Mouse (Mus musculus): ENCODE measurements at regions not wholly inside any gene's neighbourhood (a gene's known extent, or its start where the extent isn't known, plus 50 kb on each side); places are given as distances from the start of the nearest gene placed in this dataset.
"Not testable (repeated sequence)": the region's sequence is repeated elsewhere in the genome, so short reads cannot be mapped to it uniquely, and the experiment has no call there.

GRCm38 (mm10) chr16:29920940-29921339 lies 143.2 kb upstream of the Hes1 start:
- DNase-seq = no peak

GRCm38 (mm10) chr16:29921385-29921784 lies 142.8 kb upstream of the Hes1 start:
- DNase-seq = no peak

GRCm38 (mm10) chr16:29927276-29927675 lies 136.9 kb upstream of the Hes1 start:
- not testable (repeated sequence) for DNase-seq

DNA sequence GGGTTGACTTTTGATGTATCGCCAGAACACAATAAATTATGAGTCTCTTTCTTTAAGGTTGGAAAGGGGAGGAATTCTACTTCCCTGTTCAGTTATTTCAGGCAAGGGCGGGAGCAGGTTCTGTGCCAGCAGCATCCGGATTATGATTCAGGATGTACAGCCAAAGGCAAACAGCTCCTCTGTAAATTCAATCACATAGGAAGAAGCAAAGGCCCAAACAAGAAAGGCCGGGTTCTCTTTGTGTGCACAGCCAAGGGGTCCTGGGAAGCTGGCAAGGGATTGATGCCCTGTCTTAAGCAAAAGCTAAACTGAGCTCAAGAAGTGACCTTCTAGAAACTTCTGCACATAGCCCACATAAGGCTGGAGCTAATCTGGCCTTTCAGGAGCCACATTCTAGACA lies 135.9 kb upstream of the Hes1 start:
- peak in 1 of 2 experiments; percentile 50 for DNase-seq

GRCm38 (mm10) chr16:29931746-29932351 lies 132.3 kb upstream of the Hes1 start:
- DNase-seq = no peak

DNA sequence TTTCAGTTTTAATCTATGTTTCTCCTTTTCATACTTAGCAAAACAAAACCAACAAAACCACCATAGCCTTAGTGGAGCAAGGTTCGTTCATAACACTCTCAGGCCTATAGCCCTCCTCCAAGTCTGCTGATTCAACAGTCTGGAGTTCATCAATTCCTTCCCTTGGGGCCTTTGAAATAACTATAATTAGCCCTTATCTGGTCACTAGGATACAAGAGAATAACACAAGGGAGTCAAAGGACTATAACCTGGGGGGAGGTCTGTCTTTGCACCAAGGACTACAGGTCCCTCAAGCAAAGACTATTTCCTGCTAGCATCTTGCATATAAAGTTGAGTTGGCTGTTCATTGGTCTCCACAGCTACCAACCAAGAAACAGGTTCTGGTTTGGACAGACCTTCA lies 129.5 kb upstream of the Hes1 start:
- DNase-seq = no peak

GRCm38 (mm10) chr16:29938700-29939099 lies 125.5 kb upstream of the Hes1 start:
- no peak for DNase-seq

- DNase-seq = no peak
Measured at GRCm38 (mm10) chr16:29939331-29939850, 124.8 kb upstream of the Hes1 start.

DNA sequence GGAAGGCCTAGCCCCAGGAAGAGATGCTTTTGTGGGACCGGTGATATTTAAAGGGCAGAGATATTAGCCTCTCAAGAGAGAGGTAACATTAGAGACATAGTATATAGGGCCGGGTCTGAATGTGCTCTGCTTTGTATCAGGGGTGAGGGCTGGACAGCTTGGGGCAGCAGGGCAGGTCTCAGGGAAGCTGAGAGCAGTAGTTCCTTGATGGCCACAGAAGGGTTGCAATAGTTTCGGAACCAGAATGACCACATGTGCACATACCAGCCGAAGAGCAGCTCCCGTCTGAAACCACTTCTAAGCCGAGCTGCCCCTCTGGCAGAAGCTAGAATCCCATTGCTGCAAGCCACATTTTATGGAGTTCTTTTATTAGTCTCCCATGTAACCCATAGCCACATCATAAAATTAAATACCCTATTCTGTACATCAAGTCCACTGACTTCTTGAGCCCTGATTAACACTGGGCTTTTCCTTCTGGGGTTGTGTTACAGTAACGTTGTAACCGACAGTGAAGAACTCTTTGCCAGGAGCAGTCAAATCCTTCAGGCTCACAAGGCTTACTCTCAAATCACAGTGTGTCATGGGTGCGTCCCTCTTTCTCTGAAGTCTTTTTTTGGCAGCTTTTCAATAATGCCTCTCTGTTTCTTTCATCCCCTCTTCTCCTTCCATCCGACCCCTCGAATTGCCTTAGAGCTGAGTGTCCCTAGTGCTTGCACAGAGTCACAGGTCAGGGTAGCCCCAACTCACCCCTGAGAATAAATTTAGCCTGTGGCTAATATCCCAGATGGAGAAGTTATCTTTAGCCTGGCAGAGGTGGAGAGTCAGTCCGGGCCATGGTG lies 124.1 kb upstream of the Hes1 start:
- no peak for DNase-seq

DNA sequence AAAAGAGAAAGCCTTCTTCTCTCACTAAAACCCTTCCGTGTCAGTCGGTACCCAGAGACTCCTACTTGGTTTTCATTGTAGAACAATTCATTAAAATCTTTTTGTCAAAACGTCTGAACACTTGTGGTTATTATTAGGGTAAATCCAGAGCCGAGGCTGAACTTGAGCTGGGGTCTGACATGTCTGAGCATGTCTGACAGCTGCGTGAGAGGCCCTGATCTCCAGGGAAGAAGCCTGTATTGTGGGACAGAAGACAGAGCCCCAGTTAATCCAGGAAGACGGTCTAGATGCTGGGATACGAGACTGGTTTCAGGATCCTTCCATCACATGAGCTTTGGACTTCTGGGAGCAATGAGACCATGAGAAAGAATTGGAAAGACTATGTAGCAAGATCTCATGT lies 122.1 kb upstream of the Hes1 start:
- no peak for DNase-seq

DNA sequence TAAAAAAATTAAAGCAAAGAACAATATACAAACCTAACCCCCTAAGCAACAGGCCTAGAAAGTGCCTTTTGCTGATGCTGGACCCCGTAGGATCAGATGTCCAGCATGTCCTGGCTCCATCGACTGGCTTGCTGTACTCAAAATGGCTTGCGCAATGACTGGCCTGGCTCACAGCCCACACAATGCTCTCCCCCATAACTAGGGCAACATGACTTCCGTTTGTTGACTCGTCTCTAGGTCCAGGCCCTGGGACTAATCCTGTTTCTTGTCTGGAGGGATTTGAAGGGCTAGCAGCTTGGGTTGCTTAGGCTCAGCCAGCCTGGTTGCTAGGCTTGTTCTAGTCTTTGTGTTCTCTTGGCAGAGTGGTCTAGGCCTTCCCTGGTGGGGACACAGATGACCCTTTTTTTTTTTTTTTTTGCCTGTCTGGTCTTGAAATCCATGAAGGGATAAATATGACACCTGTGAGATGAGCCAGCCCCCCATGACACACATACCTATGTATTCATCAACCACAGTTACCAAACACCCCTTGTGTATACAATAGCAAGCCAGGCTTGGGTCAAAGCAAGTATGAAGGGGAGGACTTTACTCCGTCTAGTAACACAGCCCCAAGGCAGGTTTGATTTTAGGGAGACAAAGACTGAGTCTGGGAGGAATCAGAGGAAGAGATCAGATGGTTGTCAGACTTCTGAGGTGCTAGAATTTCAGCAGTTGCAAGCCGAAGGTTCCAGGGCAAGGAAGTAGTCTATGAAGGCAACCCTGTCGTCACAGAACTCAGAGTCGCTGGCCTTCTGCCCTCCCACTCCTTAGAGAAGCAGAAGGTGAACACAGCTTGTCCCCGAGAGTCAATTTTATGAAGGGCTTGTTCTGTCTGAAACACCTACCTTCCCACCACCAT lies 120.0 kb upstream of the Hes1 start:
- peak; percentile 77 to 84 for DNase-seq

DNA sequence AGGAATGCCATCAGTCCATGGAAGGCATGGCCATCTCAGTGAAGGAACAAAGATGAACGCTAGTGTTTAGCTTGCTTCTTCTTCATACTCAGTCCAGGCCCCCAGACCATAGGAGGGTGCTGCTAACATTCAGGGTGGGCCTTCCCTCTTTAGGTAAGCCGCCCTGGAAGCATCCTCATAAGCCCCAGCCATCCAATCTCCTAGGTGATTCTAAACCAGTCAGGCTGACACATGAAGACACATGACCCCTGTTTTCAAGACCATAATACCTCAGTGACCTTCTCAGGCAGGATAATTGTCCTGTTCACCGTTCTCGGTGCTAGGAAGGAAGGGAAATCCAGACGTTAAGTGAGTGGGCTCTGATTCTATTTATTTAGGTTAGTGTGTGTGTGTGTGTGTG lies 119.2 kb upstream of the Hes1 start:
- no peak for DNase-seq

DNA sequence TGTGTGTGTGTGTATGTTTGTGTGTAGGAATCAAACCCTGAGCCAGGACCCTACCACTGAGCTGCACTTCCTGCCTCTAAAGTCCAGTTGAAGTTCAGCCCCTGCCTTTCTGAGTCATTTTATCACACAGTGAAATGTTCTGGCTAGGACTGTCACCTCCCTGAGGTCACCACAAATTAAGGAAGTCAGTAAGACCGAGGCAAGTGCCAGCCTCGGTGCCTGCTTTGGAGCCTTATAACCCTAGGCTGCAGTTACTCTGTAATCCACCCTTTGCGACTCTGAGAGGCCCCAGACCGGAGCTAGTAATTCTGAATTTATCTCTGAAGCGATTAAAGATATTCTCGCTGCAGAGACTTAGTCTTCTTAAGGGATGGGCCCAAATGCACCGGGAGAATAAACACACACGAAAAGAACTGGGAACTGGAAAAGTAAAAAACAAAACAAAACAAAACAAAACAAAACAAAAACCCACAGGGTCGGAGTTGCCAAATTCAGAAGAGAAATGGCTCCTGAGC lies 118.8 kb upstream of the Hes1 start:
- peak; percentile 43 to 67 for DNase-seq

DNA sequence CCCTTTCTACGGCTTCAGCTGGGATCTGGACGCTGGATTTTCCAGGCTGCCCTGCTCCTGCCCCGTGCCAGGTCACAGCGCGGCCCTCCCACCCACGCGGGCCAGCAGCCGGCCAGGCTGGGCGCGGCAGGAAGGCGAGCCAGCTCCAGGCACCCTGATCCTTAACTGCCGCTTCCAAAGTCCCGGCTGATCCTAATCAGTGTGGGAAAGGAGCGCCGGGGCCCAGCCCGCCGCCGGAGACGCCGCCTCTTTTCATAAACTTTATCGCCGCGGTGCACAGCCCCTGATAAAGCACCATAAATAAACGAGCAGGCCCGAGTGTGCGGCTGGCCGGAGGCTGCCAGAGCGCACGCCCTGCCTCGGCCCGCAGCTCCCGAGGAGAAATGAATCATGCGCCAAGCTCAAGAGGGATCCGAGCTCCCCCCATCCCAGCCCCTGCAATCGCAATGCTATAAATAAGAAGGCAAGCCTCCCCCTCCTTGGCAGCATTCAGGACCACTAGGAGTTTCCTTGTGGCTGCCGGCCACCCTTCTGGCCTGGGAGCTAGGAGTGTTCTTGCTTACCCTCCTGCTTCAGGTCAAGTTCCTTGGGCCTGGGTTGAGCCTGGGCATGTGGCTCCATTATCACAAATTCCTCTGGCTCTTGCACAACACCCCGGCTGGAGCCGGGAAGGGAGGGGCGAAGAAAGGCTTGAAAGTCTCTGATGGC lies 118.1 kb upstream of the Hes1 start:
- DNase-seq = peak; percentile 83 to 93

- no peak for DNase-seq
Measured at GRCm38 (mm10) chr16:29946966-29947365, 117.2 kb upstream of the Hes1 start.

DNA sequence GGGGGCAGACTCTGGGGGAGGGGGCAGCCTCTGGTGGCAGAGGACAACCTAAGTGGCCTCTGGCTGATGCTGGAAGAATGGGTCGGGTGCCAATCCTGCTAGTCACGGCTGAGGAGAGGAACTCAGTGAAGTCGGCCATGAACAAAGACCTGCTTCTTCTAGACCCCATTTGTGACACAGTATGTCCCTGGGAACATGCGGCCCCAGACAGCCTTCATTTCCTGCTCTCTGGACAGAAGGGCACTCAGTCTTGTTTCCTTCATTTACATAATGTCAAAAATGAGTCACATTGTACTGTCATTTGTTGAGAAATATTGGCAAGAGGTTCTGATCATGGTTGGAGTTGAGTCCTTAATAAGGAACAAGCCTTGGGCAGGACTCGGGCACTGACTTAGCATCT lies 116.5 kb upstream of the Hes1 start:
- no peak for DNase-seq

DNA sequence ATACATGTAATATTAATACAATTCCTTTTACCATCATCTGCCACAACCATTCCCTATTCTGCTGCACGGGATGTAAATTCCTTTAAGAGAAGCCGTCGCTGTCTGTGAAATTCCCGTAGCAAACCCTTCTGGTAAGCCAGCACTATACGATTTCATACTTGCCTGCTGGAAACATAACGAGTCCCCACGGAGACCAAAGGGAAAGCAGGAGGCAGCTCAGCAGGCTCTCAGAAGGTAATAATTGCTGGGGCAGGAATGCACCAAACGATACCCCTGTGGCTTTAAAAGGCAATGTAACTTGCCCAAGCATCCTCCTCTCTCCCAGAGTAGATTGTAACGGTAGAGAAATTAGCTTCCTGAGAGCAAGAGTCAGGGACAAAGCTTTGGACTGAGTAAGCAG lies 114.0 kb upstream of the Hes1 start:
- DNase-seq = no peak

DNA sequence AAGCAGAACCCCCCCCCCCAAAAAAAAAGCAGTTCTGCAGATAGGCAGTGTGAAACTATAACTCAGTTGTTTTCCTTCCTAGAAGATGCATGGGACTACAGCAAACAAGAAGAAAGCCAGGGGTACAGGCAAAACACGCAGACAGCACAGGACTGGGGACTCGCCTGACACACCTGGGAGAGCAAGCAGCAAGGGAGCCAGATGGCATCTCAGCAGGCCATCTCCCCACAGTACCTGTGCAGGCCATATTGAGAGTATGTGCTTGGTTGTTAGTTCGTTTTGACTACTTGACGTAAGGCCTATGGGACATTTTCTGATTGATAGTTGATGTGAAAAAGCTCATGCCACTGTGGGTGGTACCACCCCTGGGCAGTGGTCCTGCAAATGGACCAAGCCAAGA lies 113.4 kb upstream of the Hes1 start:
- no peak for DNase-seq

DNA sequence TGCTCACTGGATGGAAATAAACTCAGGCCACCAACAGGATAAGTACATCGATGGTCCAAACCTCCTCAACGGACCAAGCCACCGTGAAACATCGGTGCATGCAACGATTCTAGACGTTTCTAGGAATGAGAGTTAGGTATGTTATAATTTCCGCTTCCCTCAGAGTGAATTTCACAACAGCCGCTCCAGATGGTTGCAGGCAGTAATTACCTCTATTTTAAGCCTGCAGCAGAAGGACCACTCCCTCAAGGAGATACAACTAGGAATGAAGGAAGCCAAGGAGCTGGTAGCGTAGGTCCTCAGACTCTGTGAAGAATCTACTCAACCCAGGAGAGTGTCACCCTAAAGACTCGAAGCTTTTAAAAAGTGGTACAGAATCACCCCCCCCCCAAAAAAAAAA lies 109.5 kb upstream of the Hes1 start:
- DNase-seq = no peak

GRCm38 (mm10) chr16:29956904-29957303 lies 107.3 kb upstream of the Hes1 start:
- DNase-seq = no peak

- no peak for DNase-seq
Measured at GRCm38 (mm10) chr16:29959939-29960637, 104.1 kb upstream of the Hes1 start.

- no peak for DNase-seq
Measured at GRCm38 (mm10) chr16:29963284-29963683, 100.9 kb upstream of the Hes1 start.

Measured in kidney, postnatal 25 days (tissue).